Mouse (Mus musculus) hindbrain, postnatal 0 days (tissue): ENCODE measurements around the gene 1110012L19Rik. TPM values are rescaled to one million over a fixed set of nuclear protein-coding genes. Genes with fewer than 3 reads are reported as not detected.
"Not testable (repeated sequence)": the region's sequence is repeated elsewhere in the genome, so short reads cannot be mapped to it uniquely, and the experiment has no call there.

Experiments used
- ATAC-seq: fragments of 200-750 bp; cut with Nextera tagmentation; 2 replicates; pipeline ENCODE4 v1.8.0; 2017; ENCODE audit warnings: mild to moderate bottlenecking, moderate TSS enrichment, moderate library complexity
- DNase-seq: peaks from one replicate; pipeline ENCODE4 v3.0.0-alpha.2; 2015; ENCODE audit warnings: low spot score
- H3K27ac ChIP-seq: fragments of 300-500 bp; sonication (generic); 2 replicates; pipeline ENCODE4 v1.5.1; 2014; ENCODE audit warnings: mild to moderate bottlenecking
- H3K27me3 ChIP-seq: fragments of 300-500 bp; sonication (generic); 2 replicates; pipeline ENCODE4 v1.6.1; 2014; ENCODE audit warnings: low read length, mixed read lengths; ENCODE audit not compliant: insufficient read depth
- H3K36me3 ChIP-seq: fragments of 300-500 bp; sonication (generic); 2 replicates; pipeline ENCODE4 v1.6.1; 2014; ENCODE audit warnings: low read length, mixed read lengths; ENCODE audit not compliant: insufficient read depth
- H3K4me1 ChIP-seq: fragments of 300-500 bp; sonication (generic); 2 replicates; pipeline ENCODE4 v1.6.1; 2014; ENCODE audit warnings: antibody characterized with exemption, low read length, mixed read lengths; ENCODE audit not compliant: insufficient read depth
- H3K4me2 ChIP-seq: fragments of 300-500 bp; sonication (generic); 2 replicates; pipeline ENCODE4 v1.6.1; 2014; ENCODE audit warnings: low read depth, mild to moderate bottlenecking, low read length, moderate library complexity, mixed read lengths
- H3K4me3 ChIP-seq: fragments of 300-500 bp; sonication (generic); 2 replicates; pipeline ENCODE4 v1.5.1; 2014; ENCODE audit warnings: low read length
- H3K9ac ChIP-seq: fragments of 300-500 bp; sonication (generic); replicated peaks from 2 replicates; pipeline ENCODE4 v1.6.1; 2014; ENCODE audit warnings: mild to moderate bottlenecking, low read length, moderate library complexity, mixed read lengths
- H3K9me3 ChIP-seq: fragments of 300-500 bp; sonication (generic); 2 replicates; pipeline ENCODE4 v1.6.1; 2016; ENCODE audit warnings: low read length, mixed read lengths
- CTCF ChIP-seq: IDR thresholded peaks from 2 replicates; pipeline ENCODE4 v1.5.1; 2016; ENCODE audit warnings: antibody characterized with exemption, control low read depth, low read depth
- WGBS: fragments of 180-500 bp; shearing (Covaris S2); extraction: QIAGEN DNeasy Blood & Tissue Kit; methylation state at CpG from one replicate; pipeline ENCODE4 v1.1.7; 2014; 5-methylcytosine and 5-hydroxymethylcytosine counted together
- polyA plus RNA-seq: library from polyadenylated mRNA; unstranded; fragments of >200 nt; fragmentation: Nextera tagmentation; extraction: Ambion mirVana; gene quantifications from 2 replicates; pipeline ENCODE4 v1.2.1, GENCODE M21; 2015
- total RNA-seq: library from RNA; depleted of rRNA; stranded (reverse); fragments of >200 nt; gene quantifications from 2 replicates; pipeline ENCODE4 v1.2.3, GENCODE M21; 2014; rRNA removed

Gene 1110012L19Rik
- total and polyA plus RNA-seq, 2 experiments from 2014 or later: 15.7 to 40.5 TPM

- TF ChIP-seq CTCF: peak; percentile 35
- peak; percentile 85 for ATAC-seq
- not testable (repeated sequence) for H3K4me1 ChIP-seq, H3K36me3 ChIP-seq, H3K27ac ChIP-seq, DNase-seq, H3K9me3 ChIP-seq, H3K4me3 ChIP-seq, H3K27me3 ChIP-seq, H3K9ac ChIP-seq, H3K4me2 ChIP-seq
- 64% methylated on average over 5 of the region's 6 CpGs for WGBS
Measured at GRCm38 (mm10) chrX:70374469-70375110, 11.1 kb upstream of the 1110012L19Rik start.

- peak overlapping the region; percentile 58 for H3K4me2 ChIP-seq
- TF ChIP-seq CTCF: no peak
- peak overlapping the region; percentile 47 for H3K4me3 ChIP-seq
- DNase-seq (no peak), ATAC-seq (no peak; the same call in 1 of the 2 replicates)
- no peaks in the 10 kb centered on the region for H3K9me3 ChIP-seq
- no peaks in the 10 kb centered on the region for H3K4me1 ChIP-seq
- no peaks in the 10 kb centered on the region for H3K36me3 ChIP-seq
- H3K9ac ChIP-seq: peak overlapping the region; percentile 46; the same call in 1 of the 2 replicates
- peak overlapping the region; percentile 73 for H3K27ac ChIP-seq
- 53% methylated on average over 3 of the region's 3 CpGs for WGBS
- no peaks in the 10 kb centered on the region for H3K27me3 ChIP-seq
Measured at GRCm38 (mm10) chrX:70384917-70385275, 781 bp upstream of the 1110012L19Rik start.

- H3K4me2 ChIP-seq: peak overlapping the region; percentile 58
- WGBS: 32% methylated on average over 11 of the region's 11 CpGs
- TF ChIP-seq CTCF: no peak
- no peaks in the 10 kb centered on the region for H3K27me3 ChIP-seq
- DNase-seq: no peak
- peak overlapping the region; percentile 46 for H3K9ac ChIP-seq
- no peaks in the 10 kb centered on the region for H3K4me1 ChIP-seq
- H3K4me3 ChIP-seq: peak overlapping the region; percentile 47
- H3K36me3 ChIP-seq: no peaks in the 10 kb centered on the region
- H3K9me3 ChIP-seq: no peaks in the 10 kb centered on the region
- H3K27ac ChIP-seq: peak overlapping the region; percentile 73
- ATAC-seq: peak; percentile 69
Measured at GRCm38 (mm10) chrX:70385962-70386351, 280 bp downstream of the 1110012L19Rik start.

DNA sequence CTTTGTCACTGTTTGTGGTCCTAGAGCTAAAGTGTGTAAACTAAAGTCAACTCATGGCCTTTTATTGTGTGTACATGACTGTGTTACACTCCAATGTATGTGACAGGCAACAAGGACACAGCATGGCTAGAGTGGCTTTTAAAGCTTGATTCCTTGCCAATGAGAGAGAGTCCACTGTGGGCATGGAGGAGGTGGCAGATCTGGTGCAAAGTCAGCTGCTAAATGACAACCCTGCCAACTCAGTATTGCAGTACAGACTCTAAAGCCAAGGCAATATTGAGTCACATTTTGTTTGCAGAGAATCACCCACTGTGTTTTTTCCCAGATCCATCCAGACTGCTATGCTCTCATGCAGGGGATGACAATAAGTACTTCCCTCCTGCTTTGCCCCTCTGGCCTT is 7.0 kb downstream of the 1110012L19Rik start:
- H3K36me3 ChIP-seq, DNase-seq, H3K4me1 ChIP-seq, ATAC-seq, H3K27me3 ChIP-seq, H3K9me3 ChIP-seq, H3K9ac ChIP-seq, H3K4me2 ChIP-seq, H3K4me3 ChIP-seq, H3K27ac ChIP-seq: not testable (repeated sequence)

GRCm38 (mm10) chrX:70425473-70425872 is 39.8 kb downstream of the 1110012L19Rik start:
- H3K27me3 ChIP-seq, H3K36me3 ChIP-seq, H3K9ac ChIP-seq, H3K4me3 ChIP-seq, H3K27ac ChIP-seq, H3K9me3 ChIP-seq, H3K4me1 ChIP-seq, H3K4me2 ChIP-seq, ATAC-seq, DNase-seq: not testable (repeated sequence)
- WGBS: 68% methylated on average over 3 of the region's 3 CpGs

Other genes with a start within 250 kb of the 1110012L19Rik start
- 108 and 126 TPM in 2 replicates for gene Ids, start 20.8 kb upstream of the 1110012L19Rik start, total RNA-seq
- gene Ids, start 20.8 kb upstream of the 1110012L19Rik start, polyA plus RNA-seq: 20.8 and 22.0 TPM in 2 replicates
- 29.0 and 33.7 TPM in 2 replicates for gene Tmem185a, start 91.3 kb downstream of the 1110012L19Rik start, total RNA-seq
- gene Tmem185a, start 91.3 kb downstream of the 1110012L19Rik start, polyA plus RNA-seq: 38.7 and 39.6 TPM in 2 replicates